Mouse (Mus musculus) adrenal gland, adult (tissue): ENCODE data around the gene Tmem168.
A peak's percentile ranks its signal among the peaks of the same experiment; 100 is the strongest.

Experiments
- DNase-seq, 2 experiments: peaks; one replicate each; pipeline ENCODE4 v3.0.0; 2022 to 2023; ENCODE audit warnings: low spot score in 1 of 2; ENCODE audit not compliant: inconsistent age in 2 of 2

Tmem168 gene

GRCm38 (mm10) chr6:13607621-13608493 lies at the start of gene Tmem168:
TSS of gene Tmem168 (minus strand) at chr6:13608100.
- peak; percentile 93 to 99 for DNase-seq

GRCm38 (mm10) chr6:13654081-13654480 lies 46.2 kb upstream of the Tmem168 start:
- no peak for DNase-seq

- DNase-seq, result no peak
Measured at GRCm38 (mm10) chr6:13652284-13652683, 44.4 kb upstream of the Tmem168 start.

- DNase-seq, result no peak
Measured at GRCm38 (mm10) chr6:13650854-13651253, 43.0 kb upstream of the Tmem168 start.

- no peak for DNase-seq
Measured at GRCm38 (mm10) chr6:13648305-13648704, 40.4 kb upstream of the Tmem168 start.

GRCm38 (mm10) chr6:13636582-13636989 lies 28.7 kb upstream of the Tmem168 start:
- DNase-seq, result peak in 1 of 2 experiments; percentile 28

- no peak for DNase-seq
Measured at GRCm38 (mm10) chr6:13632571-13632970, 24.7 kb upstream of the Tmem168 start.

- no peak for DNase-seq
Measured at GRCm38 (mm10) chr6:13630607-13631006, 22.7 kb upstream of the Tmem168 start.

GRCm38 (mm10) chr6:13619618-13620017 lies 11.7 kb upstream of the Tmem168 start:
- no peak for DNase-seq

- no peak for DNase-seq
Measured at GRCm38 (mm10) chr6:13617110-13617509, 9.2 kb upstream of the Tmem168 start.

- no peak for DNase-seq
Measured at GRCm38 (mm10) chr6:13614568-13614967, 6.7 kb upstream of the Tmem168 start.

- DNase-seq, result no peak
Measured at GRCm38 (mm10) chr6:13613671-13614070, 5.8 kb upstream of the Tmem168 start.

- DNase-seq, result no peak
Measured at GRCm38 (mm10) chr6:13610869-13611268, 3.0 kb upstream of the Tmem168 start.

- DNase-seq, result no peak
Measured at GRCm38 (mm10) chr6:13609353-13610140, 1.6 kb upstream of the Tmem168 start.

- DNase-seq, result no peak
Measured at GRCm38 (mm10) chr6:13606921-13607620, 829 bp downstream of the Tmem168 start.

GRCm38 (mm10) chr6:13606394-13606793 lies 1.5 kb downstream of the Tmem168 start:
- no peak for DNase-seq

GRCm38 (mm10) chr6:13603134-13603533 lies 4.8 kb downstream of the Tmem168 start:
- DNase-seq, result no peak

- peak; percentile 28 to 64 for DNase-seq
Measured at GRCm38 (mm10) chr6:13601587-13601986, 6.3 kb downstream of the Tmem168 start.

GRCm38 (mm10) chr6:13598239-13598923 lies 9.5 kb downstream of the Tmem168 start:
- DNase-seq, result no peak

- no peak for DNase-seq
Measured at GRCm38 (mm10) chr6:13592729-13593345, 15.1 kb downstream of the Tmem168 start.
